Mouse (Mus musculus) hindbrain, postnatal 0 days (tissue): ENCODE data around the gene Fam186b. TPM values are rescaled to one million over a fixed set of nuclear protein-coding genes. Genes with fewer than 3 reads are reported as not detected.

Experiments used
- ATAC-seq: fragments of 200-750 bp; cut with Nextera tagmentation; 2 replicates; pipeline ENCODE4 v1.8.0; 2017; ENCODE audit warnings: mild to moderate bottlenecking, moderate TSS enrichment, moderate library complexity
- DNase-seq: peaks from one replicate; pipeline ENCODE4 v3.0.0-alpha.2; 2015; ENCODE audit warnings: low spot score
- H3K27ac ChIP-seq: fragments of 300-500 bp; sonication (generic); 2 replicates; pipeline ENCODE4 v1.5.1; 2014; ENCODE audit warnings: mild to moderate bottlenecking
- H3K27me3 ChIP-seq: fragments of 300-500 bp; sonication (generic); 2 replicates; pipeline ENCODE4 v1.6.1; 2014; ENCODE audit warnings: low read length, mixed read lengths; ENCODE audit not compliant: insufficient read depth
- H3K36me3 ChIP-seq: fragments of 300-500 bp; sonication (generic); 2 replicates; pipeline ENCODE4 v1.6.1; 2014; ENCODE audit warnings: low read length, mixed read lengths; ENCODE audit not compliant: insufficient read depth
- H3K4me1 ChIP-seq: fragments of 300-500 bp; sonication (generic); 2 replicates; pipeline ENCODE4 v1.6.1; 2014; ENCODE audit warnings: antibody characterized with exemption, low read length, mixed read lengths; ENCODE audit not compliant: insufficient read depth
- H3K4me2 ChIP-seq: fragments of 300-500 bp; sonication (generic); 2 replicates; pipeline ENCODE4 v1.6.1; 2014; ENCODE audit warnings: low read depth, mild to moderate bottlenecking, low read length, moderate library complexity, mixed read lengths
- H3K4me3 ChIP-seq: fragments of 300-500 bp; sonication (generic); 2 replicates; pipeline ENCODE4 v1.5.1; 2014; ENCODE audit warnings: low read length
- H3K9ac ChIP-seq: fragments of 300-500 bp; sonication (generic); replicated peaks from 2 replicates; pipeline ENCODE4 v1.6.1; 2014; ENCODE audit warnings: mild to moderate bottlenecking, low read length, moderate library complexity, mixed read lengths
- H3K9me3 ChIP-seq: fragments of 300-500 bp; sonication (generic); 2 replicates; pipeline ENCODE4 v1.6.1; 2016; ENCODE audit warnings: low read length, mixed read lengths
- CTCF ChIP-seq: IDR thresholded peaks from 2 replicates; pipeline ENCODE4 v1.5.1; 2016; ENCODE audit warnings: antibody characterized with exemption, control low read depth, low read depth
- WGBS: fragments of 180-500 bp; shearing (Covaris S2); extraction: QIAGEN DNeasy Blood & Tissue Kit; methylation state at CpG from one replicate; pipeline ENCODE4 v1.1.7; 2014; 5-methylcytosine and 5-hydroxymethylcytosine counted together
- polyA plus RNA-seq: library from polyadenylated mRNA; unstranded; fragments of >200 nt; fragmentation: Nextera tagmentation; extraction: Ambion mirVana; gene quantifications from 2 replicates; pipeline ENCODE4 v1.2.1, GENCODE M21; 2015
- total RNA-seq: library from RNA; depleted of rRNA; stranded (reverse); fragments of >200 nt; gene quantifications from 2 replicates; pipeline ENCODE4 v1.2.3, GENCODE M21; 2014

The Fam186b gene
- total and polyA plus RNA-seq, 2 experiments from 2014 or later: 1.3 TPM

DNA sequence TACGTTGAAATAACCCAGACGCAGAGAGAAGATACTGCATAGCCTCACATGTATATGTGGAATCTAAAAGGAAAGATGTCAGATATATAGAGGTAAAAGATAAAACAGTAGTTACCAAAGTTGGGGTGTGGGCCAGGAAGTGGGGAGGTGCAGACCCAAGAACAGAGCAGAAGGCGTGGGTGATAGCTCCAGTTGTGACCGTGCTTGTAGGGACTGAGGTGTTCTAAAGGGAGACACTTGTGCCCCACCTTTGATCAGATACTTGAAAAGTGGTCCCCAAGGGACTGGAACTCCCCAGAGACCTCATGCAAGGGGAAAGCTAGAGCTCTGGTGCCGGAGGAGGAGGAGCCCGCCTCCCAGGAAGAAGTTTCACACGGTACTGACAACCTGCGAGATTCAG, 19.6 kb downstream of the Fam186b start:
- no peak for ATAC-seq
- H3K4me2 ChIP-seq: no peak overlapping the region
- WGBS: 91% methylated on average over 8 of the region's 8 CpGs
- H3K4me1 ChIP-seq: no peaks in the 10 kb centered on the region
- H3K27ac ChIP-seq: no peak overlapping the region
- DNase-seq: no peak
- TF ChIP-seq CTCF: no peak
- H3K4me3 ChIP-seq: no peak overlapping the region
- H3K9me3 ChIP-seq: no peaks in the 10 kb centered on the region
- no peak overlapping the region for H3K9ac ChIP-seq
- H3K27me3 ChIP-seq: no peaks in the 10 kb centered on the region
- no peaks in the 10 kb centered on the region for H3K36me3 ChIP-seq

DNA sequence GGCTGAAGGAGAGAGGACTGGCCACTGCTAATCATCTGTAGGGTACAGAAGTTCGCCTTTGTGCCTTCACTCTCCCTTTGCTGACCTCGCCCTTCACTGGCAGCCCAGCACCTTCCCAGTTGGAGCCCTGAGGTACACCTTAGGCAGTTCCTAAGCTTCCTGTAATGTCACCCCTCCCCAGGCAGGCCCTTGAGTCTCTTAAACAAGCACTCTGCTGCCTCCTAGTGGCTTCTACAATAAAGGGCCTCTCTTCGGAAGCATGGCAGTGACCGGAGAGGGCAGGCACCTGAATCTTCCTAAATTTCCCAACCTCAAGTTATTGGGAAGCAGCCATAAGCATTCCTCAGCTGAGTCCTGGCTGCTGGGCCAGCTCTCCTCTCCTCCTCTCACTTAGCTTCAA, 30.0 kb downstream of the Fam186b start:
- H3K9ac ChIP-seq: no peak overlapping the region
- no peaks in the 10 kb centered on the region for H3K36me3 ChIP-seq
- H3K27ac ChIP-seq: no peak overlapping the region
- no peaks in the 10 kb centered on the region for H3K9me3 ChIP-seq
- TF ChIP-seq CTCF: peak; percentile 83
- WGBS: 15% methylated on average over 4 of the region's 4 CpGs
- H3K27me3 ChIP-seq: no peaks in the 10 kb centered on the region
- no peak overlapping the region for H3K4me2 ChIP-seq
- H3K4me3 ChIP-seq: no peak overlapping the region
- peak; percentile 88 for DNase-seq
- no peaks in the 10 kb centered on the region for H3K4me1 ChIP-seq
- peak; percentile 58 for ATAC-seq

DNA sequence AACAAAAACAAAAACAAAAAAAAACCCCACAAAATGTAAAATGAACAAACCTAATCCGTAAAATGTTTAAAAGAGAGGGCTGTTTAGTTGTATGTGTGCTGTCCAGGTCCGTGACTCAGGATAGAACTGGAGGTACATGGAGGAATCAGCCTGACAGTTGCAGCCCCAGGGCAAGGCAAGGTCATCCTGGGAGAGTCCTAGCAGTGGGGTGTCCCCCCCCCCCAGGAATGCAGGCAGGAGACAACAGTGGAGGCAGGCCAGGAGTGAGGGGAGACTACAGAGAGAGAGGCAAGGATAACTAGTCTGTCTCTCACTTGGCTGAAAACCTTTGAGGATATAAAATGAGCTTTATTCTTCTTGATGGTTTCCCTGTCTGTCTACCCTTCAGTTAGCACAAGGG, 31.3 kb downstream of the Fam186b start:
- TF ChIP-seq CTCF: no peak
- Histone ChIP-seq H3K36me3 (no peaks in the 10 kb centered on the region), H3K4me2 (no peak overlapping the region), H3K4me1 (0 out of 2 replicates have a peak, but pooled peaks cover 4% of the 10 kb centered on the region), H3K9ac (no peak overlapping the region), H3K27ac (no peak overlapping the region), H3K4me3 (no peak overlapping the region), H3K27me3 (no peaks in the 10 kb centered on the region), H3K9me3 (no peaks in the 10 kb centered on the region)
- no peak for ATAC-seq
- DNase-seq: no peak
- WGBS: 85% methylated on average over 2 of the region's 2 CpGs

DNA sequence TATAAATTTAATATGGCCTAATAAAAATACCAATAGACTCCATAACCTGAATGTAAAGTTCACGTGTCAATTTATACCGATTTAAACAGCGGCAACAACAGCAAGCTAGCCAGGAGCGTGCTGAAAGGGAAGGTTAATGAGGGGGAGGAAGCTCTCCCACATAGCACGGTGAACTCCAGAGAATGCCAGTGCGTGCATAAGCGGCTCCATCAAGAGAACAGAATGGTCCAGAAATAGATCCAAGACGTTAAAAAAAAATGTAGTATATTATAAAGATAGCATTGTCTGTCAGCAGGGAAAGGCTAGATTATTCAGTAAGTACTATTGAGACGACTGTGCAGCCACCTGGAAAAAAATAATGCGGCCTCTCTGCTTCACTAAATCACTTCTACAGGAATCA, 33.0 kb downstream of the Fam186b start:
- no peak for DNase-seq

DNA sequence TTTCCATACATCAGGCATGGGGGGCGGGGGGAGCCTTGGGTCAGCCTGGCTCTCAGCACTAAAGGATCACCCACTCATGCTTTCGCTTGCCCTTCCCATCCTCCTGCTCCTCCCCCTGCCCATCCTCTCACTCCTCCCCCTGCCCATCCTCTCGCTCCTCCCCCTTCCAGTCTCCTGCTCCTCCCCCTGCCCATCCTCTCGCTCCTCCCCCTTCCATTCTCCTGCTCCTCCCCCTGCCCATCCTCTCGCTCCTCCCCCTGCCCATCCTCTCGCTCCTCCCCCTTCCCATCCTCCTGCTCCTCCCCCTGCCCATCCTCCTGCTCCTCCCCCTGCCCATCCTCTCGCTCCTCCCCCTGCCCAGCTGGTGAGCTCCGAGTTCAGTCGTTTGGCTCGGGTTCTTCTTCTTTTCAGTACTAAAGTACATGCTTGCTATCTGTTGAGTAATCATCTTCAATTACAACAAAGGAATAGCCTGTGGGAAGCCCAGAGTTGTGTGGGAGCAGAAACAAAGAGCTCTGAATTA, 35.9 kb downstream of the Fam186b start:
- H3K27me3 ChIP-seq: no peaks in the 10 kb centered on the region
- ATAC-seq (peak; percentile 49; the same call in 1 of the 2 replicates), DNase-seq (peak; percentile 66)
- 2% methylated on average over 7 of the region's 10 CpGs for WGBS
- H3K4me2 ChIP-seq: peak overlapping the region; percentile 50
- peak overlapping the region; percentile 22; the same call in 1 of the 2 replicates for H3K27ac ChIP-seq
- H3K9me3 ChIP-seq: no peaks in the 10 kb centered on the region
- no peak overlapping the region for H3K9ac ChIP-seq
- TF ChIP-seq CTCF: no peak
- 0 out of 2 replicates have a peak, but pooled peaks cover 4% of the 10 kb centered on the region for H3K4me1 ChIP-seq
- H3K36me3 ChIP-seq: no peaks in the 10 kb centered on the region
- H3K4me3 ChIP-seq: 0 out of 2 replicates have a peak overlapping the region, but pooled peaks have one; percentile 13

More for the DNA sequence above, 33.0 kb downstream of the Fam186b start:
- H3K36me3 ChIP-seq: no peaks in the 10 kb centered on the region
- 47% methylated on average over 10 of the region's 10 CpGs for WGBS
- no peak overlapping the region for H3K4me2 ChIP-seq
- H3K9me3 ChIP-seq: no peaks in the 10 kb centered on the region
- no peak for ATAC-seq
- no peak overlapping the region for H3K4me3 ChIP-seq
- TF ChIP-seq CTCF: no peak
- no peaks in the 10 kb centered on the region for H3K27me3 ChIP-seq
- H3K9ac ChIP-seq: no peak overlapping the region
- H3K4me1 ChIP-seq: 0 out of 2 replicates have a peak, but pooled peaks cover 4% of the 10 kb centered on the region
- no peak overlapping the region for H3K27ac ChIP-seq

DNA sequence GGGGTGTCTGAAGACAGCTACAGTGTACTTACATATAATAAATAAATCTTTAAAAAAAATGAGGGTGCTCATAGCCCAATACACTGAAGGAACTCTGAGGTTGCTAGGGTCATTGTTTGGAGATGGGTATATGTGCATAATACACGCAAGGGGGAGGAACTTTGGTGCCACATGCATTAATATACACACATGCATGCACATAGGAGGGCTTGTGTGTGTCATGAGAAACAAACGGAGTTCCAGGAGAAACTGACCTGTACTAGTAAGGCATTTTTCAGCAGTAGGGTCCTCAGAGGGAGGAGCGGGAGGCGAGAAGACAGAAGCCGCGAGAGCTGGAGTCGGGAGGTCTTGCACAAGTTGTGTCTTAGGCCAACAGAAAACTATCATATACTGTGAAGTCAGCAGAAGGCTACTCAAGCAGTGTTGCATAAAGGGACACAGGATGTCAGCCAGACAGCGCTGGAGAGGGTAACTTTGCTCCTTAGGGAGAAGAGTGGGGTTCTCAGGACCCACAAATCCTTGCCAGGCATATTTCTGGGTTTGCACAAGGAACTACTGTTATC, 36.4 kb downstream of the Fam186b start:
- Histone ChIP-seq H3K4me2 (peak overlapping the region; percentile 50), H3K9me3 (no peaks in the 10 kb centered on the region), H3K36me3 (no peaks in the 10 kb centered on the region), H3K4me1 (0 out of 2 replicates have a peak, but pooled peaks cover 4% of the 10 kb centered on the region), H3K27me3 (no peaks in the 10 kb centered on the region), H3K4me3 (0 out of 2 replicates have a peak overlapping the region, but pooled peaks have one; percentile 6), H3K9ac (no peak overlapping the region), H3K27ac (no peak overlapping the region; the same call in 1 of the 2 replicates)
- peak; percentile 18 for DNase-seq
- no peak for TF ChIP-seq CTCF
- WGBS: 60% methylated on average over 8 of the region's 8 CpGs
- peak; percentile 18; the same call in 1 of the 2 replicates for ATAC-seq

DNA sequence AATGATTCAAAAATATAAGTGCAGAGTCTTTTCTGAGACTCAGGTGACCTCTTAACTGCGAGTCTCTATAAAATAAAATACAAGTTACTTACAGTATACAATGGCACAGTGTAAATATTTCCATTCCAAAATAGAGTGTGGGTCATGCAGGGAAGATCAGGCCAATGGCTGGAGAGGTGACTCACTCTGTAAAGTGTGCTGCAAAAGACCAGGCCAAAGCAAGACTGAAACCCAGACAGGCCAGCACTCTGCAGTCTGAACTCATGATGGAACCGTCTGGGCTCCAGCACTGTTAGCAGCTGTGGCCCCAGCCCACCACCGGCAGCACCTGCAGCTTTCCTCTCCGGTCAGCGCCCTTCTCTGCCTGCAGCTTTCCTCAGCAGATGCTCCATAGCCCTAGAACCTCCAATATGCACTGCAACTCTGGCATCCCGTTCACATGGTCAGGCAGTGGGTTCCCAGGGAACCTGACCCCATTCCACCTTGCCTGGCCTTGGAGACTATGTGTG, 40.4 kb downstream of the Fam186b start:
- H3K27me3 ChIP-seq: no peaks in the 10 kb centered on the region
- no peak for TF ChIP-seq CTCF
- H3K36me3 ChIP-seq: no peaks in the 10 kb centered on the region
- H3K9ac ChIP-seq: no peak overlapping the region
- H3K4me2 ChIP-seq: no peak overlapping the region
- no peak overlapping the region for H3K27ac ChIP-seq
- 86% methylated on average over 6 of the region's 6 CpGs for WGBS
- no peak overlapping the region for H3K4me3 ChIP-seq
- H3K9me3 ChIP-seq: no peaks in the 10 kb centered on the region
- DNase-seq: no peak
- 0 out of 2 replicates have a peak, but pooled peaks cover 6% of the 10 kb centered on the region for H3K4me1 ChIP-seq
- no peak for ATAC-seq
